Mouse (Mus musculus): Measurements from ENCODE around the gene Ppp3r1. TPM values are rescaled to one million over a fixed set of nuclear protein-coding genes. Genes with fewer than 3 reads are reported as not detected.
A peak's percentile ranks its signal among the peaks of the same experiment; 100 is the strongest.

Ppp3r1 gene
- polyA plus RNA-seq, 1 experiment from 2014 or later: 90.0 TPM

- H3K4me2 ChIP-seq: no peak overlapping the region
- no peak overlapping the region for H3K27ac ChIP-seq (ENCODE audit: low read depth)
- TF ChIP-seq CTCF (IDR thresholded peaks at IDR 0.05; ENCODE audit: low read depth): no peak
- peaks cover 4% of the 10 kb centered on the region; the same call in 1 of the 2 replicates for H3K36me3 ChIP-seq (ENCODE audit: insufficient read depth)
- no peak for ATAC-seq (ENCODE audit: insufficient read depth)
- H3K9ac ChIP-seq: no peak overlapping the region
- H3K9me3 ChIP-seq (ENCODE audit: low read depth, low read length): no peaks in the 10 kb centered on the region
- no peaks in the 10 kb centered on the region for H3K4me1 ChIP-seq (ENCODE audit: insufficient read depth)
- WGBS: 70% methylated on average over 3 of the region's 3 CpGs
- no peak overlapping the region for H3K4me3 ChIP-seq (ENCODE audit: low read depth, low read length)
- no peaks in the 10 kb centered on the region for H3K27me3 ChIP-seq (ENCODE audit: insufficient read depth, low read length)
- no peak for DNase-seq
These were observed 21.7 kb downstream of the Ppp3r1 start for GRCm38 (mm10) chr11:17180753-17181152.

- Histone ChIP-seq H3K4me2 (no peak within 1 kb of the TSS), H3K9ac (no peak within 1 kb of the TSS), H3K27ac (ENCODE audit: low read depth) (no peak within 1 kb of the TSS), H3K4me3 (ENCODE audit: low read depth, low read length) (no peak within 1 kb of the TSS), H3K27me3 (ENCODE audit: insufficient read depth, low read length) (no peaks in the 10 kb centered on the region), H3K4me1 (ENCODE audit: insufficient read depth) (no peaks in the 10 kb centered on the region), H3K9me3 (ENCODE audit: low read depth, low read length) (no peaks in the 10 kb centered on the region), H3K36me3 (ENCODE audit: insufficient read depth) (peaks cover 4% of the 10 kb centered on the region; the same call in 1 of the 2 replicates)
- TF ChIP-seq CTCF (IDR thresholded peaks at IDR 0.05; ENCODE audit: low read depth): no peak
- WGBS: 63% methylated on average over 3 of the region's 3 CpGs
- ATAC-seq (ENCODE audit: insufficient read depth) (no peak), DNase-seq (no peak)
These were observed 22.7 kb downstream of the Ppp3r1 start, which contains the start of gene Wdr92 for GRCm38 (mm10) chr11:17181807-17182206. TSS of gene Wdr92 (plus strand) at chr11:17182107.

GRCm38 (mm10) chr11:17183165-17183564 is 24.1 kb downstream of the Ppp3r1 start:
- WGBS: 87% methylated on average over 2 of the region's 2 CpGs
- Histone ChIP-seq H3K4me3 (ENCODE audit: low read depth, low read length) (no peak overlapping the region), H3K36me3 (ENCODE audit: insufficient read depth) (peaks cover 4% of the 10 kb centered on the region; the same call in 1 of the 2 replicates), H3K27ac (ENCODE audit: low read depth) (no peak overlapping the region), H3K4me2 (no peak overlapping the region), H3K9ac (no peak overlapping the region), H3K9me3 (ENCODE audit: low read depth, low read length) (no peaks in the 10 kb centered on the region), H3K27me3 (ENCODE audit: insufficient read depth, low read length) (no peaks in the 10 kb centered on the region), H3K4me1 (ENCODE audit: insufficient read depth) (no peaks in the 10 kb centered on the region)
- ATAC-seq (ENCODE audit: insufficient read depth) (no peak), DNase-seq (no peak)
- no peak for TF ChIP-seq CTCF (IDR thresholded peaks at IDR 0.05; ENCODE audit: low read depth)

- Histone ChIP-seq H3K4me3 (ENCODE audit: low read depth, low read length) (no peak overlapping the region), H3K9ac (no peak overlapping the region), H3K4me1 (ENCODE audit: insufficient read depth) (no peaks in the 10 kb centered on the region), H3K27ac (ENCODE audit: low read depth) (no peak overlapping the region), H3K4me2 (no peak overlapping the region), H3K9me3 (ENCODE audit: low read depth, low read length) (no peaks in the 10 kb centered on the region), H3K36me3 (ENCODE audit: insufficient read depth) (peaks cover 8% of the 10 kb centered on the region), H3K27me3 (ENCODE audit: insufficient read depth, low read length) (no peaks in the 10 kb centered on the region)
- DNase-seq (no peak), ATAC-seq (ENCODE audit: insufficient read depth) (no peak)
- 81% methylated on average over 3 of the region's 3 CpGs for WGBS
- TF ChIP-seq CTCF (IDR thresholded peaks at IDR 0.05; ENCODE audit: low read depth): no peak
These were observed 28.6 kb downstream of the Ppp3r1 start for GRCm38 (mm10) chr11:17187649-17188048.

- 76% methylated on average over 3 of the region's 3 CpGs for WGBS
- no peaks in the 10 kb centered on the region for H3K9me3 ChIP-seq (ENCODE audit: low read depth, low read length)
- no peak overlapping the region for H3K4me2 ChIP-seq
- H3K36me3 ChIP-seq (ENCODE audit: insufficient read depth): peaks cover 4% of the 10 kb centered on the region
- no peak overlapping the region for H3K9ac ChIP-seq
- no peak overlapping the region for H3K27ac ChIP-seq (ENCODE audit: low read depth)
- ATAC-seq (ENCODE audit: insufficient read depth) (no peak), DNase-seq (no peak)
- TF ChIP-seq CTCF (IDR thresholded peaks at IDR 0.05; ENCODE audit: low read depth): no peak
- H3K4me1 ChIP-seq (ENCODE audit: insufficient read depth): no peaks in the 10 kb centered on the region
- H3K4me3 ChIP-seq (ENCODE audit: low read depth, low read length): no peak overlapping the region
- no peaks in the 10 kb centered on the region for H3K27me3 ChIP-seq (ENCODE audit: insufficient read depth, low read length)
These were observed 29.7 kb downstream of the Ppp3r1 start for GRCm38 (mm10) chr11:17188786-17189185.

GRCm38 (mm10) chr11:17192151-17192844 is 33.2 kb downstream of the Ppp3r1 start:
- peaks cover 36% of the 10 kb centered on the region for H3K36me3 ChIP-seq (ENCODE audit: insufficient read depth)
- H3K27me3 ChIP-seq (ENCODE audit: insufficient read depth, low read length): no peaks in the 10 kb centered on the region
- H3K9ac ChIP-seq: no peak overlapping the region
- WGBS: 66% methylated on average over 9 of the region's 9 CpGs
- no peak overlapping the region for H3K4me2 ChIP-seq
- H3K4me3 ChIP-seq (ENCODE audit: low read depth, low read length): no peak overlapping the region
- no peaks in the 10 kb centered on the region for H3K9me3 ChIP-seq (ENCODE audit: low read depth, low read length)
- H3K4me1 ChIP-seq (ENCODE audit: insufficient read depth): no peaks in the 10 kb centered on the region
- peak; percentile 27; the same call in 1 of the 2 replicates for TF ChIP-seq CTCF (IDR thresholded peaks at IDR 0.05; ENCODE audit: low read depth)
- DNase-seq (peak; percentile 31), ATAC-seq (ENCODE audit: insufficient read depth) (peak; percentile 54; the same call in 1 of the 2 replicates)
- H3K27ac ChIP-seq (ENCODE audit: low read depth): no peak overlapping the region

GRCm38 (mm10) chr11:17199170-17199569 is 40.1 kb downstream of the Ppp3r1 start:
- Histone ChIP-seq H3K4me2 (no peak overlapping the region), H3K9me3 (ENCODE audit: low read depth, low read length) (no peaks in the 10 kb centered on the region), H3K27ac (ENCODE audit: low read depth) (no peak overlapping the region), H3K9ac (no peak overlapping the region), H3K36me3 (ENCODE audit: insufficient read depth) (peaks cover 87% of the 10 kb centered on the region), H3K4me3 (ENCODE audit: low read depth, low read length) (no peak overlapping the region), H3K4me1 (ENCODE audit: insufficient read depth) (no peaks in the 10 kb centered on the region), H3K27me3 (ENCODE audit: insufficient read depth, low read length) (no peaks in the 10 kb centered on the region)
- WGBS: 58% methylated on average over 5 of the region's 5 CpGs
- ATAC-seq (ENCODE audit: insufficient read depth) (no peak), DNase-seq (no peak)
- TF ChIP-seq CTCF (IDR thresholded peaks at IDR 0.05; ENCODE audit: low read depth): no peak

Measured in lung, embryonic 14.5 days (tissue).